Mouse (Mus musculus) limb, embryonic 11.5 days (tissue): ENCODE results near the gene Pam16. TPM values are rescaled to one million over a fixed set of nuclear protein-coding genes. Genes with fewer than 3 reads are reported as not detected.

Source experiments
- ATAC-seq: fragments of 200-750 bp; cut with Nextera tagmentation; 2 replicates; pipeline ENCODE4 v1.8.0; 2017; ENCODE audit warnings: low read depth; ENCODE audit not compliant: insufficient number of reproducible peaks, low FRiP score, low TSS enrichment
- DNase-seq: peaks from one replicate; pipeline ENCODE4 v3.0.0-alpha.2; 2015; ENCODE audit warnings: low spot score
- H3K27ac ChIP-seq: fragments of 300-500 bp; sonication (generic); replicated peaks from 2 replicates; pipeline ENCODE4 v1.5.1; 2014; ENCODE audit warnings: low read depth, mild to moderate bottlenecking, low read length
- H3K27me3 ChIP-seq: fragments of 300-500 bp; sonication (generic); 2 replicates; pipeline ENCODE4 v1.6.1; 2014; ENCODE audit warnings: mild to moderate bottlenecking, low read length, mixed read lengths; ENCODE audit not compliant: control insufficient read depth, insufficient read depth
- H3K36me3 ChIP-seq: fragments of 300-500 bp; sonication (generic); 2 replicates; pipeline ENCODE4 v1.6.1; 2014; ENCODE audit warnings: mild to moderate bottlenecking, low read length, moderate library complexity, mixed read lengths; ENCODE audit not compliant: control insufficient read depth, insufficient read depth
- H3K4me1 ChIP-seq: fragments of 300-500 bp; sonication (generic); 2 replicates; pipeline ENCODE4 v1.6.1; 2014; ENCODE audit warnings: low read length, mixed read lengths; ENCODE audit not compliant: control insufficient read depth, insufficient read depth
- H3K4me2 ChIP-seq: fragments of 300-500 bp; sonication (generic); 2 replicates; pipeline ENCODE4 v1.6.1; 2014; ENCODE audit warnings: low read depth, mild to moderate bottlenecking, moderate library complexity; ENCODE audit not compliant: severe bottlenecking
- H3K4me3 ChIP-seq: fragments of 300-500 bp; sonication (generic); 2 replicates; pipeline ENCODE4 v1.5.1; 2014; ENCODE audit warnings: low read depth, low read length
- H3K9ac ChIP-seq: fragments of 300-500 bp; sonication (generic); 2 replicates; pipeline ENCODE4 v1.6.1; 2014; ENCODE audit warnings: mild to moderate bottlenecking, low read length
- H3K9me3 ChIP-seq: fragments of 300-500 bp; sonication (generic); 2 replicates; pipeline ENCODE4 v1.6.1; 2016; ENCODE audit warnings: low read length; ENCODE audit not compliant: control insufficient read depth
- WGBS: fragments of 180-500 bp; shearing (Covaris S2); extraction: QIAGEN DNeasy Blood & Tissue Kit; methylation state at CpG from one replicate; pipeline ENCODE4 v1.1.7; 2014; 5-methylcytosine and 5-hydroxymethylcytosine counted together
- polyA plus RNA-seq: library from polyadenylated mRNA; unstranded; fragments of >200 nt; fragmentation: Nextera tagmentation; extraction: Ambion mirVana; gene quantifications from 2 replicates; pipeline ENCODE4 v1.2.1, GENCODE M21; 2014

Pam16 gene
- polyA plus RNA-seq, 1 experiment from 2014 or later = 115 TPM

GRCm38 (mm10) chr16:4603453-4603837, 21.3 kb downstream of the Pam16 start:
- no peak overlapping the region for H3K9ac ChIP-seq
- H3K4me2 ChIP-seq = peak overlapping the region; percentile 28
- peaks cover 85% of the 10 kb centered on the region for H3K4me1 ChIP-seq

GRCm38 (mm10) chr16:4602766-4603452, 21.9 kb downstream of the Pam16 start:
- peak overlapping the region; percentile 14; the same call in 1 of the 2 replicates for H3K9ac ChIP-seq
- peak; percentile 72 for DNase-seq
- peak; percentile 53 for ATAC-seq
- H3K4me3 ChIP-seq = no peak overlapping the region
- H3K9me3 ChIP-seq = no peaks in the 10 kb centered on the region
- peak overlapping the region; percentile 90 for H3K27ac ChIP-seq
- peaks cover 85% of the 10 kb centered on the region for H3K4me1 ChIP-seq
- no peaks in the 10 kb centered on the region for H3K27me3 ChIP-seq
- H3K4me2 ChIP-seq = peak overlapping the region; percentile 28
- H3K36me3 ChIP-seq = no peaks in the 10 kb centered on the region
- 10% methylated on average over 7 of the region's 7 CpGs for WGBS

More at GRCm38 (mm10) chr16:4603453-4603837, 21.3 kb downstream of the Pam16 start:
- Histone ChIP-seq H3K9me3 (no peaks in the 10 kb centered on the region), H3K27ac (peak overlapping the region; percentile 90), H3K27me3 (no peaks in the 10 kb centered on the region), H3K4me3 (no peak overlapping the region), H3K36me3 (no peaks in the 10 kb centered on the region)
- DNase-seq (no peak), ATAC-seq (peak; percentile 4; the same call in 1 of the 2 replicates)
- 58% methylated on average over 1 of the region's 1 CpGs for WGBS

GRCm38 (mm10) chr16:4602189-4602588, 22.6 kb downstream of the Pam16 start:
- H3K9ac ChIP-seq = no peak overlapping the region
- 16% methylated on average over 3 of the region's 3 CpGs for WGBS
- peaks cover 90% of the 10 kb centered on the region for H3K4me1 ChIP-seq
- ATAC-seq = no peak
- H3K9me3 ChIP-seq = no peaks in the 10 kb centered on the region
- H3K27me3 ChIP-seq = no peaks in the 10 kb centered on the region
- no peak overlapping the region for H3K4me3 ChIP-seq
- peak overlapping the region; percentile 90 for H3K27ac ChIP-seq
- no peaks in the 10 kb centered on the region for H3K36me3 ChIP-seq
- H3K4me2 ChIP-seq = peak overlapping the region; percentile 10; the same call in 1 of the 2 replicates
- DNase-seq = no peak

GRCm38 (mm10) chr16:4600701-4601310, 24.0 kb downstream of the Pam16 start:
- no peaks in the 10 kb centered on the region for H3K36me3 ChIP-seq
- DNase-seq (no peak), ATAC-seq (no peak)
- H3K4me2 ChIP-seq = no peak overlapping the region
- peak overlapping the region; percentile 7; the same call in 1 of the 2 replicates for H3K9ac ChIP-seq
- peaks cover 91% of the 10 kb centered on the region for H3K4me1 ChIP-seq
- no peaks in the 10 kb centered on the region for H3K27me3 ChIP-seq
- peak overlapping the region; percentile 65 for H3K27ac ChIP-seq
- H3K4me3 ChIP-seq = no peak overlapping the region
- no peaks in the 10 kb centered on the region for H3K9me3 ChIP-seq
- WGBS = 79% methylated on average over 9 of the region's 9 CpGs

- Histone ChIP-seq H3K9ac (no peak overlapping the region), H3K4me3 (no peak overlapping the region), H3K9me3 (no peaks in the 10 kb centered on the region), H3K27me3 (no peaks in the 10 kb centered on the region), H3K4me1 (peaks cover 84% of the 10 kb centered on the region), H3K27ac (no peak overlapping the region), H3K4me2 (no peak overlapping the region), H3K36me3 (no peaks in the 10 kb centered on the region)
- WGBS = 77% methylated on average over 3 of the region's 3 CpGs
- DNase-seq = no peak
- ATAC-seq = no peak
Observed at GRCm38 (mm10) chr16:4599616-4600015, 25.2 kb downstream of the Pam16 start.

- no peak overlapping the region for H3K4me3 ChIP-seq
- no peak for ATAC-seq
- no peak for DNase-seq
- no peak overlapping the region; the same call in 1 of the 2 replicates for H3K27ac ChIP-seq
- H3K36me3 ChIP-seq = no peaks in the 10 kb centered on the region
- peaks cover 79% of the 10 kb centered on the region for H3K4me1 ChIP-seq
- 15% methylated on average over 6 of the region's 6 CpGs for WGBS
- peak overlapping the region; percentile 23; the same call in 1 of the 2 replicates for H3K9ac ChIP-seq
- no peaks in the 10 kb centered on the region for H3K27me3 ChIP-seq
- peak overlapping the region; percentile 3; the same call in 1 of the 2 replicates for H3K4me2 ChIP-seq
- H3K9me3 ChIP-seq = no peaks in the 10 kb centered on the region
Observed at GRCm38 (mm10) chr16:4598891-4599543, 25.8 kb downstream of the Pam16 start.

- Histone ChIP-seq H3K36me3 (no peaks in the 10 kb centered on the region), H3K4me3 (0 out of 2 replicates have a peak overlapping the region, but pooled peaks have one; percentile 12), H3K27me3 (no peaks in the 10 kb centered on the region), H3K9ac (peak overlapping the region; percentile 47; the same call in 1 of the 2 replicates), H3K27ac (0 out of 2 replicates have a peak overlapping the region, but pooled peaks have one; percentile 30), H3K4me2 (peak overlapping the region; percentile 20), H3K4me1 (peaks cover 78% of the 10 kb centered on the region), H3K9me3 (no peaks in the 10 kb centered on the region)
- ATAC-seq (no peak), DNase-seq (no peak)
- WGBS = 54% methylated on average over 5 of the region's 5 CpGs
Observed at GRCm38 (mm10) chr16:4598041-4598440, 26.7 kb downstream of the Pam16 start.

GRCm38 (mm10) chr16:4597296-4597695, 27.5 kb downstream of the Pam16 start:
- Histone ChIP-seq H3K36me3 (no peaks in the 10 kb centered on the region), H3K27me3 (no peaks in the 10 kb centered on the region), H3K9me3 (no peaks in the 10 kb centered on the region), H3K4me1 (peaks cover 75% of the 10 kb centered on the region), H3K9ac (0 out of 2 replicates have a peak overlapping the region, but pooled peaks have one; percentile 47), H3K4me3 (peak overlapping the region; percentile 64; the same call in 1 of the 2 replicates), H3K27ac (0 out of 2 replicates have a peak overlapping the region, but pooled peaks have one; percentile 36), H3K4me2 (peak overlapping the region; percentile 99)
- no peak for ATAC-seq
- 40% methylated on average over 5 of the region's 7 CpGs for WGBS
- no peak for DNase-seq
